Mouse (Mus musculus): ENCODE data around the gene Atxn7l1. TPM values are rescaled to one million over a fixed set of nuclear protein-coding genes. Genes with fewer than 3 reads are reported as not detected.

Gene Atxn7l1
- polyA plus RNA-seq, 1 experiment from 2014 or later, result 18.2 TPM

- Histone ChIP-seq H3K36me3 (ENCODE audit: control insufficient read depth, insufficient read depth, low read length) (no peaks in the 10 kb centered on the region), H3K27ac (ENCODE audit: low read depth) (no peak overlapping the region), H3K9me3 (ENCODE audit: control insufficient read depth, low read length) (0 out of 2 replicates have a peak, but pooled peaks cover 2% of the 10 kb centered on the region), H3K9ac (ENCODE audit: low read length) (no peak overlapping the region), H3K4me2 (ENCODE audit: low read length) (no peak overlapping the region), H3K27me3 (replicated peaks; ENCODE audit: control insufficient read depth, insufficient read depth, low read length) (no peaks in the 10 kb centered on the region), H3K4me3 (ENCODE audit: low read depth, low read length) (no peak overlapping the region), H3K4me1 (replicated peaks; ENCODE audit: control insufficient read depth, insufficient read depth, low read length) (0 out of 2 replicates have a peak, but pooled peaks cover 5% of the 10 kb centered on the region)
- ATAC-seq (replicated peaks; ENCODE audit: low FRiP score, low TSS enrichment, low read depth), result no peak
- DNase-seq (ENCODE audit: low spot score), result no peak
- WGBS, result 75% methylated on average over 5 of the region's 5 CpGs
Observed at GRCm38 (mm10) chr12:33269743-33270142, 122.2 kb downstream of the Atxn7l1 start.

GRCm38 (mm10) chr12:33271865-33272264 is 124.4 kb downstream of the Atxn7l1 start:
- H3K9me3 ChIP-seq (ENCODE audit: control insufficient read depth, low read length), result 0 out of 2 replicates have a peak, but pooled peaks cover 2% of the 10 kb centered on the region
- H3K27me3 ChIP-seq (replicated peaks; ENCODE audit: control insufficient read depth, insufficient read depth, low read length), result no peaks in the 10 kb centered on the region
- no peak overlapping the region for H3K4me2 ChIP-seq (ENCODE audit: low read length)
- 59% methylated on average over 12 of the region's 12 CpGs for WGBS
- ATAC-seq (replicated peaks; ENCODE audit: low FRiP score, low TSS enrichment, low read depth) (no peak), DNase-seq (ENCODE audit: low spot score) (no peak)
- H3K9ac ChIP-seq (ENCODE audit: low read length), result no peak overlapping the region
- H3K27ac ChIP-seq (ENCODE audit: low read depth), result no peak overlapping the region
- no peak overlapping the region for H3K4me3 ChIP-seq (ENCODE audit: low read depth, low read length)
- H3K36me3 ChIP-seq (ENCODE audit: control insufficient read depth, insufficient read depth, low read length), result no peaks in the 10 kb centered on the region
- H3K4me1 ChIP-seq (replicated peaks; ENCODE audit: control insufficient read depth, insufficient read depth, low read length), result 0 out of 2 replicates have a peak, but pooled peaks cover 5% of the 10 kb centered on the region

GRCm38 (mm10) chr12:33272441-33272840 is 124.9 kb downstream of the Atxn7l1 start:
- 88% methylated on average over 9 of the region's 9 CpGs for WGBS
- 0 out of 2 replicates have a peak, but pooled peaks cover 5% of the 10 kb centered on the region for H3K4me1 ChIP-seq (replicated peaks; ENCODE audit: control insufficient read depth, insufficient read depth, low read length)
- H3K27ac ChIP-seq (ENCODE audit: low read depth), result no peak overlapping the region
- no peak overlapping the region for H3K9ac ChIP-seq (ENCODE audit: low read length)
- no peak overlapping the region for H3K4me3 ChIP-seq (ENCODE audit: low read depth, low read length)
- H3K36me3 ChIP-seq (ENCODE audit: control insufficient read depth, insufficient read depth, low read length), result no peaks in the 10 kb centered on the region
- H3K4me2 ChIP-seq (ENCODE audit: low read length), result no peak overlapping the region
- no peak for ATAC-seq (replicated peaks; ENCODE audit: low FRiP score, low TSS enrichment, low read depth)
- H3K27me3 ChIP-seq (replicated peaks; ENCODE audit: control insufficient read depth, insufficient read depth, low read length), result no peaks in the 10 kb centered on the region
- no peak for DNase-seq (ENCODE audit: low spot score)
- 0 out of 2 replicates have a peak, but pooled peaks cover 2% of the 10 kb centered on the region for H3K9me3 ChIP-seq (ENCODE audit: control insufficient read depth, low read length)

GRCm38 (mm10) chr12:33273147-33273546 is 125.7 kb downstream of the Atxn7l1 start:
- H3K4me1 ChIP-seq (replicated peaks; ENCODE audit: control insufficient read depth, insufficient read depth, low read length), result no peaks in the 10 kb centered on the region
- WGBS, result 83% methylated on average over 4 of the region's 4 CpGs
- H3K4me2 ChIP-seq (ENCODE audit: low read length), result no peak overlapping the region
- no peak overlapping the region for H3K27ac ChIP-seq (ENCODE audit: low read depth)
- ATAC-seq (replicated peaks; ENCODE audit: low FRiP score, low TSS enrichment, low read depth), result no peak
- DNase-seq (ENCODE audit: low spot score), result no peak
- no peak overlapping the region for H3K4me3 ChIP-seq (ENCODE audit: low read depth, low read length)
- no peaks in the 10 kb centered on the region for H3K36me3 ChIP-seq (ENCODE audit: control insufficient read depth, insufficient read depth, low read length)
- H3K9ac ChIP-seq (ENCODE audit: low read length), result no peak overlapping the region
- H3K27me3 ChIP-seq (replicated peaks; ENCODE audit: control insufficient read depth, insufficient read depth, low read length), result no peaks in the 10 kb centered on the region
- 0 out of 2 replicates have a peak, but pooled peaks cover 2% of the 10 kb centered on the region for H3K9me3 ChIP-seq (ENCODE audit: control insufficient read depth, low read length)

- ATAC-seq (replicated peaks; ENCODE audit: low FRiP score, low TSS enrichment, low read depth) (no peak), DNase-seq (ENCODE audit: low spot score) (no peak)
- H3K9me3 ChIP-seq (ENCODE audit: control insufficient read depth, low read length), result 0 out of 2 replicates have a peak, but pooled peaks cover 2% of the 10 kb centered on the region
- H3K36me3 ChIP-seq (ENCODE audit: control insufficient read depth, insufficient read depth, low read length), result no peaks in the 10 kb centered on the region
- H3K27ac ChIP-seq (ENCODE audit: low read depth), result no peak overlapping the region
- H3K4me2 ChIP-seq (ENCODE audit: low read length), result no peak overlapping the region
- H3K4me1 ChIP-seq (replicated peaks; ENCODE audit: control insufficient read depth, insufficient read depth, low read length), result no peaks in the 10 kb centered on the region
- no peaks in the 10 kb centered on the region for H3K27me3 ChIP-seq (replicated peaks; ENCODE audit: control insufficient read depth, insufficient read depth, low read length)
- WGBS, result 87% methylated on average over 9 of the region's 9 CpGs
- no peak overlapping the region for H3K4me3 ChIP-seq (ENCODE audit: low read depth, low read length)
- H3K9ac ChIP-seq (ENCODE audit: low read length), result no peak overlapping the region
Observed at GRCm38 (mm10) chr12:33273668-33274067, 126.2 kb downstream of the Atxn7l1 start.

GRCm38 (mm10) chr12:33276028-33276427 is 128.5 kb downstream of the Atxn7l1 start:
- 100% methylated on average over 1 of the region's 1 CpGs for WGBS
- DNase-seq (ENCODE audit: low spot score), result no peak
- no peaks in the 10 kb centered on the region for H3K9me3 ChIP-seq (ENCODE audit: control insufficient read depth, low read length)
- no peak overlapping the region for H3K27ac ChIP-seq (ENCODE audit: low read depth)
- no peaks in the 10 kb centered on the region for H3K27me3 ChIP-seq (replicated peaks; ENCODE audit: control insufficient read depth, insufficient read depth, low read length)
- no peaks in the 10 kb centered on the region for H3K36me3 ChIP-seq (ENCODE audit: control insufficient read depth, insufficient read depth, low read length)
- H3K9ac ChIP-seq (ENCODE audit: low read length), result no peak overlapping the region
- no peak overlapping the region for H3K4me2 ChIP-seq (ENCODE audit: low read length)
- ATAC-seq (replicated peaks; ENCODE audit: low FRiP score, low TSS enrichment, low read depth), result no peak
- no peaks in the 10 kb centered on the region for H3K4me1 ChIP-seq (replicated peaks; ENCODE audit: control insufficient read depth, insufficient read depth, low read length)
- H3K4me3 ChIP-seq (ENCODE audit: low read depth, low read length), result no peak overlapping the region

- WGBS, result 83% methylated on average over 7 of the region's 7 CpGs
- H3K27me3 ChIP-seq (replicated peaks; ENCODE audit: control insufficient read depth, insufficient read depth, low read length), result no peaks in the 10 kb centered on the region
- no peak overlapping the region for H3K4me2 ChIP-seq (ENCODE audit: low read length)
- DNase-seq (ENCODE audit: low spot score) (no peak), ATAC-seq (replicated peaks; ENCODE audit: low FRiP score, low TSS enrichment, low read depth) (no peak)
- no peak overlapping the region for H3K9ac ChIP-seq (ENCODE audit: low read length)
- H3K4me3 ChIP-seq (ENCODE audit: low read depth, low read length), result no peak overlapping the region
- no peaks in the 10 kb centered on the region for H3K36me3 ChIP-seq (ENCODE audit: control insufficient read depth, insufficient read depth, low read length)
- H3K9me3 ChIP-seq (ENCODE audit: control insufficient read depth, low read length), result no peaks in the 10 kb centered on the region
- H3K4me1 ChIP-seq (replicated peaks; ENCODE audit: control insufficient read depth, insufficient read depth, low read length), result no peaks in the 10 kb centered on the region
- H3K27ac ChIP-seq (ENCODE audit: low read depth), result no peak overlapping the region
Observed at GRCm38 (mm10) chr12:33277427-33277826, 129.9 kb downstream of the Atxn7l1 start.

GRCm38 (mm10) chr12:33279159-33279558 is 131.7 kb downstream of the Atxn7l1 start:
- ATAC-seq (replicated peaks; ENCODE audit: low FRiP score, low TSS enrichment, low read depth) (no peak), DNase-seq (ENCODE audit: low spot score) (no peak)
- WGBS, result 36% methylated on average over 2 of the region's 2 CpGs

GRCm38 (mm10) chr12:33280805-33281204 is 133.3 kb downstream of the Atxn7l1 start:
- Histone ChIP-seq H3K4me3 (ENCODE audit: low read depth, low read length) (no peak overlapping the region), H3K27ac (ENCODE audit: low read depth) (no peak overlapping the region), H3K4me1 (replicated peaks; ENCODE audit: control insufficient read depth, insufficient read depth, low read length) (peaks cover 6% of the 10 kb centered on the region), H3K4me2 (ENCODE audit: low read length) (no peak overlapping the region), H3K36me3 (ENCODE audit: control insufficient read depth, insufficient read depth, low read length) (no peaks in the 10 kb centered on the region), H3K9me3 (ENCODE audit: control insufficient read depth, low read length) (no peaks in the 10 kb centered on the region), H3K27me3 (replicated peaks; ENCODE audit: control insufficient read depth, insufficient read depth, low read length) (no peaks in the 10 kb centered on the region), H3K9ac (ENCODE audit: low read length) (no peak overlapping the region)
- peak; percentile 85 for DNase-seq (ENCODE audit: low spot score)
- ATAC-seq (replicated peaks; ENCODE audit: low FRiP score, low TSS enrichment, low read depth), result no peak
- WGBS, result 45% methylated on average over 2 of the region's 2 CpGs

More at GRCm38 (mm10) chr12:33279159-33279558, 131.7 kb downstream of the Atxn7l1 start:
- no peak overlapping the region for H3K27ac ChIP-seq (ENCODE audit: low read depth)
- H3K27me3 ChIP-seq (replicated peaks; ENCODE audit: control insufficient read depth, insufficient read depth, low read length), result no peaks in the 10 kb centered on the region
- no peak overlapping the region for H3K4me3 ChIP-seq (ENCODE audit: low read depth, low read length)
- H3K4me2 ChIP-seq (ENCODE audit: low read length), result no peak overlapping the region
- H3K4me1 ChIP-seq (replicated peaks; ENCODE audit: control insufficient read depth, insufficient read depth, low read length), result no peaks in the 10 kb centered on the region
- no peaks in the 10 kb centered on the region for H3K36me3 ChIP-seq (ENCODE audit: control insufficient read depth, insufficient read depth, low read length)
- H3K9ac ChIP-seq (ENCODE audit: low read length), result no peak overlapping the region
- no peaks in the 10 kb centered on the region for H3K9me3 ChIP-seq (ENCODE audit: control insufficient read depth, low read length)
